ENCODE assay signal across 9 mouse cellular contexts in the genomic region with DNA sequence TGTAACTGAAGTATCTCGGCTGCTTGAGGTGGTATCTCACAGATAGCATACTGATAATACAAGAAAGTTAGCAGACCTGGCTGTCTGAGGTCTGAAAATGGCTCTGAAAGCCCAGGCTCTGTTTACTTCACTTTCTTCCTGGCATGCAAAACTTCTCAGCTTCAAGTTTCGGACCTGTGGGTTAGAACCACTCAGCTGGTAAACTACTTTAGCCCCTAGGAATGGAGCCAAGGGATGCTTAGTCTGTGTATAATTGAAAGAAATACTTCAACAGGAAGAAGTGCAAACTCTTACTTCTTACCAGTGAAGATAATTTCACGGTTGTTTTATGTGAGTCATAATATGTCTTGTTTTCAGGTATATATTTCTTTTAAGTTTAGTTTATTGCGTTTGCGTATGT.
"Had no signal": no experiment of that assay in that cellular context is flagged by ENCODE, and none has a peak within 500 bp of the region (broad histone marks: within the 10 kb centered on the region; RNA-seq: fewer than 3 reads in every experiment).

No protein-coding gene starts in this region.

- H3K9ac ChIP-seq: lung, embryonic 15.5 days; midbrain, embryonic 13.5 days; midbrain, embryonic 15.5 days; neural tube, embryonic 12.5 days; stomach, embryonic 15.5 days had no signal

- H3K27ac ChIP-seq: lung, embryonic 15.5 days; macrophage; midbrain, embryonic 13.5 days; midbrain, embryonic 15.5 days; neural tube, embryonic 12.5 days; stomach, embryonic 15.5 days; stomach, postnatal 0 days had no signal

- H3K4me3 ChIP-seq: lung, embryonic 15.5 days; megakaryocyte, embryonic 14.5 days; midbrain, embryonic 13.5 days; midbrain, embryonic 15.5 days; neural tube, embryonic 12.5 days; stomach, embryonic 15.5 days had no signal

- H3K36me3 ChIP-seq: lung, embryonic 15.5 days; midbrain, embryonic 15.5 days; neural tube, embryonic 12.5 days; stomach, embryonic 15.5 days had no signal

- H3K4me2 ChIP-seq: lung, embryonic 15.5 days; midbrain, embryonic 11.5 days; midbrain, embryonic 13.5 days; midbrain, embryonic 15.5 days; neural tube, embryonic 12.5 days; stomach, embryonic 15.5 days had no signal

- ATAC-seq: midbrain, embryonic 13.5 days; midbrain, embryonic 15.5 days had no signal

- H3K9me3 ChIP-seq: lung, embryonic 15.5 days; megakaryocyte, embryonic 14.5 days; midbrain, embryonic 13.5 days; midbrain, embryonic 15.5 days; neural tube, embryonic 12.5 days; stomach, embryonic 15.5 days had no signal

- H3K27me3 ChIP-seq: lung, embryonic 15.5 days; megakaryocyte, embryonic 14.5 days; midbrain, embryonic 13.5 days; midbrain, embryonic 15.5 days; neural tube, embryonic 12.5 days; stomach, embryonic 15.5 days had no signal

- H3K4me1 ChIP-seq: megakaryocyte, embryonic 14.5 days; midbrain, embryonic 15.5 days; neural tube, embryonic 12.5 days; stomach, embryonic 15.5 days had no signal
